Mouse (Mus musculus) left cerebral cortex, adult 9 months (tissue): ENCODE results near the gene Ksr2.
A peak's percentile ranks its signal among the peaks of the same experiment; 100 is the strongest.
"Not testable (repeated sequence)": the region's sequence is repeated elsewhere in the genome, so short reads cannot be mapped to it uniquely, and the experiment has no call there.

Source experiments
- DNase-seq, 2 experiments: peaks; one replicate each; pipeline ENCODE4 v3.0.0; 2022; ENCODE audit warnings: low spot score in 2 of 2

Gene Ksr2

GRCm38 (mm10) chr5:117614331-117615024 is 200.7 kb downstream of the Ksr2 start:
- peak in 1 of 2 experiments; percentile 60 for DNase-seq

- no peak for DNase-seq
Measured at GRCm38 (mm10) chr5:117620292-117620691, 206.5 kb downstream of the Ksr2 start.

GRCm38 (mm10) chr5:117622221-117622620 is 208.4 kb downstream of the Ksr2 start:
- DNase-seq, result peak; percentile 15 to 49

GRCm38 (mm10) chr5:117623206-117623605 is 209.4 kb downstream of the Ksr2 start:
- DNase-seq, result not testable (repeated sequence)

GRCm38 (mm10) chr5:117626907-117627306 is 213.1 kb downstream of the Ksr2 start:
- DNase-seq, result no peak

GRCm38 (mm10) chr5:117628351-117628750 is 214.6 kb downstream of the Ksr2 start:
- DNase-seq, result peak; percentile 25 to 80

GRCm38 (mm10) chr5:117629570-117629969 is 215.8 kb downstream of the Ksr2 start:
- DNase-seq, result no peak

GRCm38 (mm10) chr5:117635211-117635610 is 221.4 kb downstream of the Ksr2 start:
- DNase-seq, result no peak

GRCm38 (mm10) chr5:117635838-117636237 is 222.0 kb downstream of the Ksr2 start:
- no peak for DNase-seq

- no peak for DNase-seq
Measured at GRCm38 (mm10) chr5:117641585-117641984, 227.8 kb downstream of the Ksr2 start.

- DNase-seq, result no peak
Measured at GRCm38 (mm10) chr5:117651238-117651886, 237.6 kb downstream of the Ksr2 start.

- no peak for DNase-seq
Measured at GRCm38 (mm10) chr5:117658641-117659040, 244.8 kb downstream of the Ksr2 start.

- no peak for DNase-seq
Measured at GRCm38 (mm10) chr5:117659596-117659995, 245.8 kb downstream of the Ksr2 start.

GRCm38 (mm10) chr5:117665181-117665580 is 251.4 kb downstream of the Ksr2 start:
- DNase-seq, result no peak

- no peak for DNase-seq
Measured at GRCm38 (mm10) chr5:117667314-117667713, 253.5 kb downstream of the Ksr2 start.

GRCm38 (mm10) chr5:117669265-117669664 is 255.5 kb downstream of the Ksr2 start:
- DNase-seq, result no peak

- DNase-seq, result no peak
Measured at GRCm38 (mm10) chr5:117669843-117670242, 256.0 kb downstream of the Ksr2 start.

GRCm38 (mm10) chr5:117671362-117671761 is 257.6 kb downstream of the Ksr2 start:
- DNase-seq, result no peak

- no peak for DNase-seq
Measured at GRCm38 (mm10) chr5:117675840-117676239, 262.0 kb downstream of the Ksr2 start.

GRCm38 (mm10) chr5:117677231-117677630 is 263.4 kb downstream of the Ksr2 start:
- no peak for DNase-seq

- DNase-seq, result no peak
Measured at GRCm38 (mm10) chr5:117678371-117678770, 264.6 kb downstream of the Ksr2 start.

- DNase-seq, result no peak
Measured at GRCm38 (mm10) chr5:117682226-117682625, 268.4 kb downstream of the Ksr2 start.

GRCm38 (mm10) chr5:117684491-117684890 is 270.7 kb downstream of the Ksr2 start:
- DNase-seq, result no peak
